Mouse (Mus musculus): ENCODE data around the gene Card6. TPM values are rescaled to one million over a fixed set of nuclear protein-coding genes. Genes with fewer than 3 reads are reported as not detected.
"Not testable (repeated sequence)": the region's sequence is repeated elsewhere in the genome, so short reads cannot be mapped to it uniquely, and the experiment has no call there.

Card6 gene
- total RNA-seq, 1 experiment = 0.18 TPM

DNA sequence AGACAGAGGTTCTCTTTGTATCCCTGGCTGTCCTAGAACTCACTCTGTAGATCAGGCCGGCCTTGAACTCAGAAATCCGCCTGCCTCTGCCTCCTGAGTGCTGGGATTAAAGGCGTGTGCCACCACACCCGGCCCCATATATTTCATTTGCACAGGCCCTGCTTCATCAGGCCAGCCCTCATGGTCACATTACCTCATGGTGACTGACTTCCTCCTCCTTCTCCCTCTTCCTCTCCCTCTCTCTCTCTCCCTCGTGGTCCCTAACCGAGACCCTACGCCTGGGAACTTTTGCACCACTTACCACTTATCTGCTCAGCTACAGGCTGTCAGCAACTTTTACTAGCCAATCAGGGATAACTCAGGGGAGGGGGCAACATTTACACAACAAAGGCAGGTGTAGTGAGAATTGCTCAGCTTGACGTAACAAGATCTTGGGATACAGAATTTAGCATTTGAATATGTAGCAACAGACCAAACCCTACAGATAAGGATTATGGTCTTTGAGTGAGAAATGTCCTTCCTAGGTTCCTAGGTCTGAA, 26.7 kb upstream of the Card6 start:
- H3K9ac ChIP-seq (ENCODE audit: insufficient read depth, low read depth, low read length, poor library complexity, severe bottlenecking) = peak overlapping the region; percentile 74
- TF ChIP-seq MAFK (IDR thresholded peaks at IDR 0.05; ENCODE audit: insufficient read depth, low read depth, low read length) (0 out of 2 replicates have a peak, but pooled peaks have one; percentile 13), HCFC1 (IDR thresholded peaks at IDR 0.05; ENCODE audit: borderline replicate concordance, insufficient read depth, low read length) (no peak), ZNF384 (IDR thresholded peaks at IDR 0.05; ENCODE audit: low read depth, low read length) (no peak), CHD2 (IDR thresholded peaks at IDR 0.05; ENCODE audit: low read depth, low read length) (peak; percentile 59; the same call in 1 of the 2 replicates), ZC3H11A (IDR thresholded peaks at IDR 0.05; ENCODE audit: borderline replicate concordance, low read depth, low read length) (no peak)
- in situ Hi-C loops (cut with MboI; ENCODE audit: low sequenced_read_pairs in 2 of 2, unreplicated experiment in 2 of 2) = no loop called here
- peaks cover 4 to 13% of the 10 kb centered on the region in 2 experiments; a peak in 3 of 4 replicates for H3K4me1 ChIP-seq (ENCODE audit: control insufficient read depth in 2 of 2, insufficient read depth in 2 of 2, low read length in 2 of 2, poor library complexity in 1 of 2)
- H3K27ac ChIP-seq (ENCODE audit: insufficient read depth, low read depth, low read length, poor library complexity, severe bottlenecking) = no peak overlapping the region
- peak overlapping the region; percentile 29 to 59; a peak in 3 of 4 replicates for H3K4me3 ChIP-seq (ENCODE audit: insufficient read depth in 1 of 2, low read depth in 1 of 2, low read length in 2 of 2, poor library complexity in 1 of 2, severe bottlenecking in 1 of 2)
- no peak for DNase-seq (ENCODE audit: low read depth, low spot score)
- no peaks in the 10 kb centered on the region for H3K9me3 ChIP-seq (ENCODE audit: control insufficient read depth, insufficient read depth, low read depth, low read length)
- H3K36me3 ChIP-seq (ENCODE audit: control insufficient read depth, insufficient read depth, low read length, poor library complexity, severe bottlenecking) = no peaks in the 10 kb centered on the region

DNA sequence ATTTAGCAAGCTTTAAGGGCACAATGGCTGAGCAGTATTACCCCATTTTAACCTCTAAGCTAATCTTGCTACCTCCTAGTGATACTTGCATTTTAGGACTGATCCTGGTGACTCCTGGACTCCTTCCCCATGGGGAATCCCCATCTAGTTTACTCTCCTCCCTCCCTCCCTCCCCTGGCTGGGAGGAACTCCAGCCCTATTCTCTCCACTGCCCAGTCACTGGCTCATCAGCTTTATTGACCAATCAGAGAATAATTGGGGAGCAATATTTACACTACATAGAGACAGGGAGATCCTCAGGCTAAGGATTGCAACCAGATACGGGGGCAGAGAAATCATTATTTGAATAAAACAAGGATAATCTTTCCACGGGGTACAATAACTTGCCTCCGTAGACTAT, 25.8 kb upstream of the Card6 start:
- in situ Hi-C loops (cut with MboI; ENCODE audit: low sequenced_read_pairs in 2 of 2, unreplicated experiment in 2 of 2) = no loop called here
- Histone ChIP-seq H3K4me3 (ENCODE audit: insufficient read depth in 1 of 2, low read depth in 1 of 2, low read length in 2 of 2, poor library complexity in 1 of 2, severe bottlenecking in 1 of 2) (peak overlapping the region; percentile 29 to 59), H3K27ac (ENCODE audit: insufficient read depth, low read depth, low read length, poor library complexity, severe bottlenecking) (no peak overlapping the region), H3K9ac (ENCODE audit: insufficient read depth, low read depth, low read length, poor library complexity, severe bottlenecking) (peak overlapping the region; percentile 74), H3K36me3 (ENCODE audit: control insufficient read depth, insufficient read depth, low read length, poor library complexity, severe bottlenecking) (no peaks in the 10 kb centered on the region), H3K9me3 (ENCODE audit: control insufficient read depth, insufficient read depth, low read depth, low read length) (no peaks in the 10 kb centered on the region), H3K4me1 (ENCODE audit: control insufficient read depth in 2 of 2, insufficient read depth in 2 of 2, low read length in 2 of 2, poor library complexity in 1 of 2) (peaks cover 4 to 13% of the 10 kb centered on the region in 2 experiments; a peak in 3 of 4 replicates)
- no peak for DNase-seq (ENCODE audit: low read depth, low spot score)
- TF ChIP-seq ZNF384 (IDR thresholded peaks at IDR 0.05; ENCODE audit: low read depth, low read length) = no peak
- TF ChIP-seq HCFC1 (IDR thresholded peaks at IDR 0.05; ENCODE audit: borderline replicate concordance, insufficient read depth, low read length) = no peak
- no peak for TF ChIP-seq CHD2 (IDR thresholded peaks at IDR 0.05; ENCODE audit: low read depth, low read length)
- TF ChIP-seq ZC3H11A (IDR thresholded peaks at IDR 0.05; ENCODE audit: borderline replicate concordance, low read depth, low read length) = no peak
- no peak for TF ChIP-seq MAFK (IDR thresholded peaks at IDR 0.05; ENCODE audit: insufficient read depth, low read depth, low read length)

GRCm38 (mm10) chr15:5133301-5133700, 25.0 kb upstream of the Card6 start:
- Histone ChIP-seq H3K36me3 (ENCODE audit: control insufficient read depth, insufficient read depth, low read length, poor library complexity, severe bottlenecking) (no peaks in the 10 kb centered on the region), H3K9ac (ENCODE audit: insufficient read depth, low read depth, low read length, poor library complexity, severe bottlenecking) (no peak overlapping the region)
- no peak for DNase-seq (ENCODE audit: low read depth, low spot score)

DNA sequence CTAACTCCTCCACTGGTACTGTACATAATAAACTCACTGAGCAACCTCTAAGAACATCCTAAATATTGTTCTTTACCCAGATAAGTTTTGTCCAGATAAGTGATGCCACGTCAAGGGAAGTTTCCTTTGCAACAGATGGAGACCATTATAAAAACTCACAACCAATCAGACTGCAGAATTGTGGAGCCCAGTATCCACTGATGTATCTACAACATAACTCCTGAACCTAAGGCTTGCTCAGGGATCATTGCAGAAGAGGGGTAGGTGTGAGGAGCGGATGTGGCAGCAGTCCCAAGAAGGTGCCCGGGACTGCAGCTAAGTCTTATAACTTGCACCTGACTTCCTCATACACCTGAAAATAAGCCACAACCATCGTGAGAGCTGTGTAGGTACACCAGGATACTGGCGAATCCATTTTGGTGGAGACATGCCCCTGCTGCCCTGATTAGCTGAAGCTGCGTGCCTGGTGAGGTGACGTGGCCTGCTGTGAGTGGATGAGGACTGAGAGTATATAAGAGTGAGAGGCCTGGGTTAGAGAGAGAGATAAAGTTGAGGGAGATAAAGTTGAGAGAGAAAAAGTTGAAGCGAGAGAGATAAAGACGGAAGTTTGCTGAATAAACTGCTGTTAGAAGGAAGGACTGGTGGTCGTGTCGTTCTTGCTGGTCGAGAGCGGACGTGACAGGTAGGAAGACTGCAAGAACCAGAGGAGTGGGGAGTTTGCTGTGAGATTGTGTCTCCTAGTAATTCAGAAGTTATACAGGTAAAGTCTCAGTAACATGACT, 22.7 kb upstream of the Card6 start:
- H3K4me1 ChIP-seq (ENCODE audit: control insufficient read depth in 2 of 2, insufficient read depth in 2 of 2, low read length in 2 of 2, poor library complexity in 1 of 2) = peaks cover 4 to 11% of the 10 kb centered on the region in 2 experiments; a peak in 3 of 4 replicates
- H3K9me3 ChIP-seq (ENCODE audit: control insufficient read depth, insufficient read depth, low read depth, low read length); H3K9ac ChIP-seq (ENCODE audit: insufficient read depth, low read depth, low read length, poor library complexity, severe bottlenecking); H3K36me3 ChIP-seq (ENCODE audit: control insufficient read depth, insufficient read depth, low read length, poor library complexity, severe bottlenecking); H3K4me3 ChIP-seq (ENCODE audit: insufficient read depth in 1 of 2, low read depth in 1 of 2, low read length in 2 of 2, poor library complexity in 1 of 2, severe bottlenecking in 1 of 2); DNase-seq (ENCODE audit: low read depth, low spot score); in situ Hi-C loops (cut with MboI; ENCODE audit: low sequenced_read_pairs in 2 of 2, unreplicated experiment in 2 of 2); H3K27ac ChIP-seq (ENCODE audit: insufficient read depth, low read depth, low read length, poor library complexity, severe bottlenecking): not testable (repeated sequence)

More at GRCm38 (mm10) chr15:5133301-5133700, 25.0 kb upstream of the Card6 start:
- in situ Hi-C loops (cut with MboI; ENCODE audit: low sequenced_read_pairs in 2 of 2, unreplicated experiment in 2 of 2) = no loop called here
- no peak overlapping the region for H3K27ac ChIP-seq (ENCODE audit: insufficient read depth, low read depth, low read length, poor library complexity, severe bottlenecking)
- peaks cover 4 to 13% of the 10 kb centered on the region in 2 experiments; a peak in 3 of 4 replicates for H3K4me1 ChIP-seq (ENCODE audit: control insufficient read depth in 2 of 2, insufficient read depth in 2 of 2, low read length in 2 of 2, poor library complexity in 1 of 2)
- TF ChIP-seq ZNF384 (IDR thresholded peaks at IDR 0.05; ENCODE audit: low read depth, low read length) = no peak
- TF ChIP-seq HCFC1 (IDR thresholded peaks at IDR 0.05; ENCODE audit: borderline replicate concordance, insufficient read depth, low read length) = no peak
- no peak for TF ChIP-seq ZC3H11A (IDR thresholded peaks at IDR 0.05; ENCODE audit: borderline replicate concordance, low read depth, low read length)
- no peak for TF ChIP-seq CHD2 (IDR thresholded peaks at IDR 0.05; ENCODE audit: low read depth, low read length)
- no peak for TF ChIP-seq MAFK (IDR thresholded peaks at IDR 0.05; ENCODE audit: insufficient read depth, low read depth, low read length)
- no peaks in the 10 kb centered on the region for H3K9me3 ChIP-seq (ENCODE audit: control insufficient read depth, insufficient read depth, low read depth, low read length)
- H3K4me3 ChIP-seq (ENCODE audit: insufficient read depth in 1 of 2, low read depth in 1 of 2, low read length in 2 of 2, poor library complexity in 1 of 2, severe bottlenecking in 1 of 2) = no peak overlapping the region
